Mouse (Mus musculus) bone marrow, adult 2 months (tissue): ENCODE results near the gene Tbl3.
A peak's percentile ranks its signal among the peaks of the same experiment; 100 is the strongest.

ENCODE experiments used
- CTCF ChIP-seq: fragments of 200-500 bp; IDR thresholded peaks from 2 replicates; pipeline ENCODE4 v1.5.1; 2011; ENCODE audit warnings: low read length, control low read depth; ENCODE audit not compliant: control insufficient read depth, insufficient read depth
- POLR2A ChIP-seq: fragments of 200-500 bp; IDR thresholded peaks from 2 replicates; pipeline ENCODE4 v1.6.1; 2011; ENCODE audit warnings: low read depth, mild to moderate bottlenecking, control low read depth, low read length, borderline replicate concordance; ENCODE audit not compliant: control insufficient read depth

DNA sequence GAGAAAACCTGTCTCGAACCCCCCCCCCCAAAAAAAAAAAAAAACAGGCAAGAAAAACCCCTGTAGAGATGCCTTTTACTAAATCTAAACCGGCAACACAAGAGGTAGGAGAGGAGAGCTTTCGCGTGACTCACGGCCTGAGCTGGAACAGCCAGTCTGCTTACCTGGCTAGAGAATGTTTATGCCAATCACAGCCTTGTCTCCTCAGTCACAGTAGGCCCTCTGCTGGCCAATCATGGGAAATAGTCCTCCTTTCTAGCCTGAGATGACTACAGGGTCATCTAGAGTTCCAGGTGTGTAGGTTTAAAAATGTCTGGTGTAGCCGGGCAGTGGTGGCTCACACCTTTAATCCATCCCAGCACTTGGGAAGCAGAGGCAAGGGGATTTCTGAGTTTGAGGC, 40.0 kb downstream of the Tbl3 start:
- peak; percentile 43; the same call in 1 of the 2 replicates for TF ChIP-seq CTCF
- TF ChIP-seq POLR2A, result no peak
